ENCODE assay signal across 17 mouse cellular contexts in genomic region chr12:40991647-40992046, GRCm38 (mm10).
"Had no signal": no experiment of that assay in that cellular context is flagged by ENCODE, and none has a peak within 500 bp of the region (broad histone marks: within the 10 kb centered on the region; RNA-seq: fewer than 3 reads in every experiment).

No protein-coding gene starts in this region.

- H3K27ac ChIP-seq: limb, embryonic 10.5 days; limb, embryonic 13.5 days; liver, embryonic 12.5 days; liver, embryonic 15.5 days; lung, embryonic 15.5 days; midbrain, embryonic 12.5 days had no signal

- H3K9me3 ChIP-seq: limb, embryonic 10.5 days; limb, embryonic 13.5 days; liver, embryonic 12.5 days; liver, embryonic 15.5 days; lung, embryonic 15.5 days; midbrain, embryonic 12.5 days had no signal

- ATAC-seq: liver, embryonic 12.5 days had no signal

- H3K27me3 ChIP-seq: limb, embryonic 13.5 days; liver, embryonic 12.5 days; lung, embryonic 15.5 days; midbrain, embryonic 12.5 days had no signal

- DNase-seq: kidney, adult 9 months; kidney, postnatal 14 days; kidney, postnatal 4 days; liver; lung, adult 18-20 months; lung, postnatal 14 days; lung, postnatal 4 days; right cerebral cortex, postnatal 25 days; spleen, adult 18-20 months; thymus, adult 18-20 months; thymus, postnatal 4 days had no signal

- H3K4me3 ChIP-seq: limb, embryonic 10.5 days; limb, embryonic 13.5 days; liver, embryonic 12.5 days; liver, embryonic 15.5 days; lung, embryonic 15.5 days; midbrain, embryonic 12.5 days had no signal

- H3K9ac ChIP-seq: limb, embryonic 13.5 days; liver, embryonic 12.5 days; liver, embryonic 15.5 days; lung, embryonic 15.5 days; midbrain, embryonic 12.5 days had no signal

- H3K4me2 ChIP-seq: limb, embryonic 13.5 days; liver, embryonic 12.5 days; liver, embryonic 15.5 days; lung, embryonic 15.5 days; midbrain, embryonic 12.5 days had no signal

- H3K4me1 ChIP-seq: limb, embryonic 10.5 days; limb, embryonic 13.5 days; liver, embryonic 12.5 days; liver, embryonic 15.5 days; lung, embryonic 15.5 days; midbrain, embryonic 12.5 days had no signal

- H3K36me3 ChIP-seq: limb, embryonic 10.5 days; limb, embryonic 13.5 days; liver, embryonic 12.5 days; liver, embryonic 15.5 days; lung, embryonic 15.5 days; midbrain, embryonic 12.5 days had no signal
